9 mouse cellular contexts compared by ENCODE assay signal in the genomic region with DNA sequence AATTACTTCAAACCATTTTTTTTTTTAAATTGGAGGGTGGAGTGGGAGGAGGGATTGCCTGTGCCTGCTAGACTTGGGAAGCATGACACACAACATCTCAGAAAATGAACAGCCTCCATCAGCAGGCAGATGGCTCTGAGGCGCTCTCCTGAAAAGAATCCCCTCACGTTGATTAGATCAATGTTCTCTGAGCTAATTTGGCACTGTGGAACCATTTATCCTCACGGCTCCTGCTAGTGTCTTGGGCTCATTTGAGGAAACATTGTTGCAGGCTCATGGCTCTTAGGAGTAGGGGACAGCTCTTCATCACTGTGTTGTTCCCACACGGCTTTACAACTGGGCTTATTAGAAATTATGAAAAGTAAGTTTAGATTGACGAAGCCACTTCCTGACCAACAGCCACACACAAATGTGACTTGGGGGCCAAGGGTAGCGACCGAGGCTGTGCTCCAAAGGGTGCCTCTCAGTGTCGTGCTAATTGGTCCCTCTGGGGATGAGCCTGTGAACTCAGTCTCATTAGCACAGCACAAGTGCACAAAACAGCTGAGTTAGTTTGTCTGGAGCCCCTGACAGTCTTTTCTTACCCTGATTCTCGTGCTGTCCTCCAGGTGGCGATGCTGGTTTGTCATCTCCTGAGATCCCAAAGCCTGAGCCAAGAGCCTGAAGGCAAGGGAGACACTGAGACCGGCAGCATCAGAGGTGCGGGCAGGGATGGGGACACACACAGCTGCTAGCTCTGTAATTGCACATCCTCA.
A peak's percentile ranks its signal among the peaks of the same experiment; 100 is the strongest.
DNase-seq lines count a peak whose midpoint lies in the region; ATAC-seq lines count a peak whose summit lies in the region.
"Had no signal": no experiment of that assay in that cellular context is flagged by ENCODE, and none has a peak within 500 bp of the region (broad histone marks: within the 10 kb centered on the region; RNA-seq: fewer than 3 reads in every experiment).

No protein-coding gene starts in this region.

- H3K9ac ChIP-seq in hindbrain, embryonic 13.5 days = no peak overlapping the region
- H3K9ac ChIP-seq: heart, embryonic 15.5 days had no signal

- peaks cover 9% of the 10 kb centered on the region for H3K4me1 ChIP-seq in hindbrain, embryonic 13.5 days (replicated peaks)
- H3K4me1 ChIP-seq: heart, embryonic 15.5 days had no signal

- H3K4me3 ChIP-seq in hindbrain, embryonic 13.5 days = no peak overlapping the region
- H3K4me3 ChIP-seq: heart, embryonic 15.5 days had no signal

- no peaks in the 10 kb centered on the region for H3K36me3 ChIP-seq in hindbrain, embryonic 13.5 days
- H3K36me3 ChIP-seq: heart, embryonic 15.5 days had no signal

- peak; percentile 75 for DNase-seq in NIH3T3 (ENCODE audit: low read depth)
- DNase-seq in cerebellum, adult 8-10 months = peak; percentile 41
- DNase-seq in layer of hippocampus, postnatal 14 days (ENCODE audit: low spot score in 2 of 2) = peak; percentile 73 to 86
- DNase-seq in lung, postnatal 14 days = peak; percentile 82
- peak; percentile 74 for DNase-seq in ovary, postnatal 36 days (ENCODE audit: low spot score)
- DNase-seq in thymus, postnatal 25 days = peak; percentile 42

- WGBS in hindbrain, embryonic 13.5 days = 26% methylated on average over 12 of the region's 12 CpGs

- no peak overlapping the region for H3K4me2 ChIP-seq in hindbrain, embryonic 13.5 days
- H3K4me2 ChIP-seq: heart, embryonic 15.5 days had no signal

- H3K9me3 ChIP-seq in hindbrain, embryonic 13.5 days = no peaks in the 10 kb centered on the region
- H3K9me3 ChIP-seq: heart, embryonic 15.5 days had no signal

- H3K27ac ChIP-seq in hindbrain, embryonic 13.5 days = peak overlapping the region; percentile 55; the same call in 1 of the 2 replicates
- H3K27ac ChIP-seq: heart, embryonic 15.5 days had no signal

- peak; percentile 96 for ATAC-seq in frontal cortex, adult (ENCODE audit: low TSS enrichment)
- ATAC-seq in hindbrain, embryonic 13.5 days (ENCODE audit: low FRiP score) = peak; percentile 81

- no peaks in the 10 kb centered on the region for H3K27me3 ChIP-seq in hindbrain, embryonic 13.5 days
